Mouse (Mus musculus): ENCODE results near the gene Myh9. TPM values are rescaled to one million over a fixed set of nuclear protein-coding genes. Genes with fewer than 3 reads are reported as not detected.
A peak's percentile ranks its signal among the peaks of the same experiment; 100 is the strongest.

The Myh9 gene
- polyA plus RNA-seq, 1 experiment from 2014 or later: 55.4 TPM

DNA sequence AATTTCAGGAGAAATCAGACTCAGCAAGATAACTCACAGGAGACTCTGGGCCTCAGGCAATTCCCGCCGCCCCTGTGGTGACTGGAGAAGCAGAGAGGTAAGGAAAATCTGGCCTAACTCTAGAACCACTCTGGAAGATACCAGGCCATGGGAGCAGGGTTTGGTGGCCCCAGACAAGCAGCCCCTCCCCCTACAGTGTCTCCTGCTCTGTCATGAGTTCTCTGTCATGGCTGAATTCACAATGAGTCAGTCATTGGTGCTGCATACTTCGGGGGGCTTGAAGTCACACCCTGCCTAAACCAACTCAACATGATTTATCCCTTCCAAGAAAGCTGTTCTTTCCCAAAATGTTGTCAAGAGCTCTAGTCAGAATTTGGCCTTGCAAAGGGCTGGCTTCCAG, 18.3 kb downstream of the Myh9 start:
- Histone ChIP-seq H3K9me3 (ENCODE audit: low read length) (no peaks in the 10 kb centered on the region), H3K4me2 (replicated peaks; ENCODE audit: low read depth, low read length) (no peak overlapping the region), H3K27ac (ENCODE audit: low read length) (peak overlapping the region; percentile 73), H3K36me3 (ENCODE audit: insufficient read depth, low read length) (no peaks in the 10 kb centered on the region), H3K4me1 (ENCODE audit: insufficient read depth, low read length) (peaks cover 89% of the 10 kb centered on the region), H3K4me3 (ENCODE audit: low read length) (no peak overlapping the region), H3K9ac (replicated peaks; ENCODE audit: low read length) (peak overlapping the region; percentile 33), H3K27me3 (ENCODE audit: insufficient read depth, low read length) (no peaks in the 10 kb centered on the region)
- no peak for ATAC-seq (ENCODE audit: low FRiP score, low TSS enrichment)
- 34% methylated on average over 3 of the region's 3 CpGs for WGBS

DNA sequence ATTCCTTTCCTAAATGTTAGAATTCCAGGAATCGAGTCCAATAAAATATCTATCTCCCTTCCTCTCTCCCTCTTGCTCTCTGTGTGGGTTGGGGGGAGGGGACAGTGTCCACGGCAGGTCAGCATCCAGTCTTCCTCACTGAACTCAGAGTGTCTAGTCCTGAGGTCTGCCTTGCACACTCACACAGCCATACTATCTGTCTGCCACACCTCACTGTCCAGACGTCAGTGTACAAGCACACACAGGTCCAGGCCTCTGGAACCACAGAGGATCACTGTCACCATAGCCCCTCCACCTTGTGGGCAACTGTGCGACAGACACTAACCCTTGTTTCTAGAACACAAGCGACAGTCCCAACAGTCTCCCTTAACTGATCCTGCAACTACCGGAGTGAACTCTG, 18.8 kb downstream of the Myh9 start:
- WGBS: 51% methylated on average over 6 of the region's 6 CpGs
- Histone ChIP-seq H3K4me3 (ENCODE audit: low read length) (no peak overlapping the region), H3K4me2 (replicated peaks; ENCODE audit: low read depth, low read length) (no peak overlapping the region), H3K9me3 (ENCODE audit: low read length) (no peaks in the 10 kb centered on the region), H3K4me1 (ENCODE audit: insufficient read depth, low read length) (peaks cover 91% of the 10 kb centered on the region), H3K27me3 (ENCODE audit: insufficient read depth, low read length) (no peaks in the 10 kb centered on the region), H3K36me3 (ENCODE audit: insufficient read depth, low read length) (no peaks in the 10 kb centered on the region), H3K9ac (replicated peaks; ENCODE audit: low read length) (peak overlapping the region; percentile 33), H3K27ac (ENCODE audit: low read length) (peak overlapping the region; percentile 73)
- ATAC-seq (ENCODE audit: low FRiP score, low TSS enrichment): no peak

DNA sequence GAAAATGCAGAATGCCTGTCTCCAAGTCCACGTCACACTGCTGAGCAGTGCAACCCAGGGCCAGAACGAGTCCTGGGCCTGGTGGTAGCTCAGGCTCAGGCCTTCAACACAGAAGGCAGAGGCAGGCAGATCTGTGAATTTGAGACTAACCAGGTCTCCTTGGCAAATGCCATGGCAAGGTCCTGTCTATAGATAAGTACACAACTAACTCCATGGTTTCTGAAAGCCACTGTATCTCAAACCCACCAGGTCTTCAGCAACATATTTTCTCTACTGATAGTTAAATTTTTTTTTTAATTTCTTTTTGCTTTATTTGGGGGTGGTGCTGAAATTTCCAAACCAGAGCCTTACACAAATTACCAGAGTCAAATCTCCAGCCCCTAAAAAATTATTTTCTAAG, 19.3 kb downstream of the Myh9 start:
- H3K4me1 ChIP-seq (ENCODE audit: insufficient read depth, low read length): peaks cover 91% of the 10 kb centered on the region

DNA sequence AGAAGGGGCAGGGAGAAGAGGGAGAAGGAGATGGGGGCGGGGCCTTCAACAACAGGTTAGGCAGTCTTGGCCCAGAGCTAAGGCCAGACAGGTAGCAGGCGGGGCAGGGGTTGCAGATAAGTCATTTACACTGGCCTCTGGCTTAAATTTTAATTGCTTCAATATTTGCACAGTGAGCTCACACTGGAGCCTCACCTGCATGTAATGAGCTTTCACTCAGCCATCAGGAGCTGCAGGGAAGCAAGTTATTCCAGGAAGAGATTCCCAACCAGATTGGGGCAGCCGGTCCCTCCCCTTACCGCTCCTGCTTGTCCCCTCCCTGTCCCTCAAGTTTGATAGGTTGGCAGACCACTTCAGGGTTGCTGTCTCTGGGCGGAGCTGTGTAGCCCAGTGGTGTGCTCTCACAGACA, 19.9 kb downstream of the Myh9 start:
- Histone ChIP-seq H3K27me3 (ENCODE audit: insufficient read depth, low read length) (no peaks in the 10 kb centered on the region), H3K27ac (ENCODE audit: low read length) (peak overlapping the region; percentile 86), H3K9ac (replicated peaks; ENCODE audit: low read length) (peak overlapping the region; percentile 36; the same call in 1 of the 2 replicates), H3K4me2 (replicated peaks; ENCODE audit: low read depth, low read length) (no peak overlapping the region), H3K36me3 (ENCODE audit: insufficient read depth, low read length) (no peaks in the 10 kb centered on the region), H3K4me3 (ENCODE audit: low read length) (no peak overlapping the region), H3K4me1 (ENCODE audit: insufficient read depth, low read length) (peaks cover 91% of the 10 kb centered on the region), H3K9me3 (ENCODE audit: low read length) (no peaks in the 10 kb centered on the region)
- WGBS: 48% methylated on average over 5 of the region's 5 CpGs
- ATAC-seq (ENCODE audit: low FRiP score, low TSS enrichment): peak; percentile 44; the same call in 1 of the 2 replicates

More for the DNA sequence above, 19.3 kb downstream of the Myh9 start:
- no peak for ATAC-seq (ENCODE audit: low FRiP score, low TSS enrichment)
- Histone ChIP-seq H3K4me2 (replicated peaks; ENCODE audit: low read depth, low read length) (no peak overlapping the region), H3K4me3 (ENCODE audit: low read length) (no peak overlapping the region), H3K27me3 (ENCODE audit: insufficient read depth, low read length) (no peaks in the 10 kb centered on the region), H3K36me3 (ENCODE audit: insufficient read depth, low read length) (no peaks in the 10 kb centered on the region), H3K9ac (replicated peaks; ENCODE audit: low read length) (peak overlapping the region; percentile 36), H3K9me3 (ENCODE audit: low read length) (no peaks in the 10 kb centered on the region), H3K27ac (ENCODE audit: low read length) (peak overlapping the region; percentile 86)
- whole genome bisulfite sequencing: 67% methylated on average over 2 of the region's 2 CpGs

DNA sequence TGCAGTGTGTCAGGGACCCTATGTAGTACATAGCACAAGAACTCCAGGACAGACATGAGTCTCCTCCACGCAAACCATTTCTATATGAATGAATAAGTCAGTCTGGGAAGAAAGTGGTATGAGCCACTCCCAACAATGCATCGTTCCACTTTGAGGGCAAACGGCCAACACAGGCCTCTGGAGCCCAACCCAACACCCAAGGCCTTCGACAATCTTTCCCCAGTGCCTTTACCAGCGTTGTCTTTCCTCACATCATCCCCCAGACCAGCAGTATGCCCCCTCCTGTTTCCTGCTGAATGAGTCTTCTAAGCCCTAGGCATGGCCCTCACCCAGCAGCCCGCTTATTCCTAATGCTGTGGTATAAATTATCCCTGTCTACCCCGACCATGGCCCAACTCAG, 20.6 kb downstream of the Myh9 start:
- WGBS: 36% methylated on average over 7 of the region's 7 CpGs
- Histone ChIP-seq H3K4me3 (ENCODE audit: low read length) (no peak overlapping the region), H3K4me2 (replicated peaks; ENCODE audit: low read depth, low read length) (no peak overlapping the region), H3K27ac (ENCODE audit: low read length) (peak overlapping the region; percentile 86), H3K36me3 (ENCODE audit: insufficient read depth, low read length) (no peaks in the 10 kb centered on the region), H3K4me1 (ENCODE audit: insufficient read depth, low read length) (peaks cover 93% of the 10 kb centered on the region), H3K27me3 (ENCODE audit: insufficient read depth, low read length) (no peaks in the 10 kb centered on the region), H3K9me3 (ENCODE audit: low read length) (no peaks in the 10 kb centered on the region), H3K9ac (replicated peaks; ENCODE audit: low read length) (0 out of 2 replicates have a peak overlapping the region, but pooled peaks have one; percentile 33)
- no peak for ATAC-seq (ENCODE audit: low FRiP score, low TSS enrichment)

DNA sequence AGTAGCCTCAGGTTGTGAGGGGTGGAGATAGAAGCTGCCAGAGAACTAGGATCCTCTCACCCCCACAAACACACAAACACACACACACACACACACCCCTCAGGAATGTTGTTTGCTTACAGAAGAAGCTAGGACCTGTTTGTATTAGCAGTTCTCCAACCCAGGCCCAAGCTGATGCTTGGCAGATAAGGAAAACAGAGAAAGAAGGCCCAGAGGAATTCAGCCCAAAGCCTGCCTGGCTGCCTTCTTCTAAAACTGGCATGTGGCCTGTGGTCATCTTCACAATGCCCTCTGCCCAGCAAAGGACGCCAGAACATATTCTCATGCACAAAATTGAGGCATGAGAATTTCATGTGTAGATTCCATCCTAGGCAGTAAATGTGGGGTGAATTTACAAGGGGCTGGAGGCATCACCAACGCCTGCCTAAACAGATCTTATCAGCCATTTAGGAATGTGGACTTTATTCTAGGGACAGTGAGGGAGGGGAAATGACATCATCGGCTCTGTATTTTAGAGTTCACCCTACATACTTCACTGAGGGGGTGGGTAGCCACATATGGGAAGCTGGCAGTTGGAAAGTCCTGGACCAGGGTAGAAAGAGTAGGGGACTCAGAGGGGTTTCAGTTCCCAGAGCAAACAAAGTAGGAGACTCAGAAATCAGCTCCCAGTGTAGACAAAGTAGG, 21.4 kb downstream of the Myh9 start:
- no peaks in the 10 kb centered on the region for H3K36me3 ChIP-seq (ENCODE audit: insufficient read depth, low read length)
- H3K27ac ChIP-seq (ENCODE audit: low read length): peak overlapping the region; percentile 86
- no peaks in the 10 kb centered on the region for H3K9me3 ChIP-seq (ENCODE audit: low read length)
- no peaks in the 10 kb centered on the region for H3K27me3 ChIP-seq (ENCODE audit: insufficient read depth, low read length)
- ATAC-seq (ENCODE audit: low FRiP score, low TSS enrichment): no peak
- 32% methylated on average over 3 of the region's 3 CpGs for WGBS
- H3K4me2 ChIP-seq (replicated peaks; ENCODE audit: low read depth, low read length): 0 out of 2 replicates have a peak overlapping the region, but pooled peaks have one; percentile 17
- H3K9ac ChIP-seq (replicated peaks; ENCODE audit: low read length): 0 out of 2 replicates have a peak overlapping the region, but pooled peaks have one; percentile 10
- no peak overlapping the region for H3K4me3 ChIP-seq (ENCODE audit: low read length)
- peaks cover 94% of the 10 kb centered on the region for H3K4me1 ChIP-seq (ENCODE audit: insufficient read depth, low read length)

DNA sequence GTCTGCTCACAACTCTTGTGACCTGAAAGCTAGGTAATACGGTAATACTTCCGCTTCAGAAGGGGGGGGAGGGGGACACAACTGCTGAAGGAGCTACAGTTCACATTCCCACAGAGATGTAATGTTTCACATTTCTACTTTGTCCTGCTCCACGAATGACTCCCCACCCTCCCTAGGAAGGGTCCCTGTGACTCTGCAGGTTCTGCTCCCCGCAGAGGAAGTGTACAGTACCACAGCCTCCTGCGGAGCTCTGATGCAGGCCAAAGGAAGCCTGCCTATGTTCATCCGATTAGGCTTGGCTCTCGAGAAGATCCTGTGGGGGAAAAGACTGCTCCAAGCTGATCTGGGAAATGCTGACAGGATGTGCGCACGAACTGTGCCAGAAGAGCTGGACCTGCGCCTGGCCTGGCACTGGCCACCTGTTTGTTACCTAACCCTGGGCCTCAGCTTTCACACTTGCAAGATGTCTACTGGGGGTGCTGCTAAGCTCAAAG, 22.0 kb downstream of the Myh9 start:
- Histone ChIP-seq H3K27ac (ENCODE audit: low read length) (peak overlapping the region; percentile 86), H3K4me1 (ENCODE audit: insufficient read depth, low read length) (peaks cover 96% of the 10 kb centered on the region)
- 67% methylated on average over 10 of the region's 10 CpGs for WGBS

DNA sequence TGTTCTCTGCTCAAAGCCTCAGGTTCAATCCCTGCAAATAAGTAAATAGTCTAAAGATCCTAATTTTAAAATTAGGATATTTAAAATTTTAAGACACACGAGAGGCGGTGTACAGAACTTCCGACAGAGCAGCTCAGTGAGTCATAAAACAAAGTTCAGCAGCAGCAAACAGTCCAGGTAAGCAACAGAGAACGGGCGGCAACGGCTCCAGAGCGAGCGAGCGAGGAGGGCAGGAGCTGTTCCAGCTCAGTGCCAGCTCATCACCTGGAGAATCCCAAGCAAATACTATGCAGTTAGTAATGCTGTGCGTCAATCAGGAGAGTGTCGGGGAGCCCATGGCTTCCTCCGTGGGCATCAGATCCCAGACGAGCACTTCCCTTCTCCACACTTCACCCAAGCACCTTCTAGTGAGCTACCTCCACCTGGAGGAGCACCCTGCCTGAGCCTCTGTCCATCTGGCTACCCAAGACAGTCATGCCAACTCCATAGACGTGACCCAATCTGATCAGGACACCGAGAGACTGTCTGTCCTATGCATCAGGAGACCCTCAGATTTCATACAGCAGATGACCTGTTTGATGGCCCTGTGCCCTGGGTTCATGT, 23.3 kb downstream of the Myh9 start:
- H3K9me3 ChIP-seq (ENCODE audit: low read length): no peaks in the 10 kb centered on the region
- WGBS: 65% methylated on average over 15 of the region's 15 CpGs
- peaks cover 98% of the 10 kb centered on the region for H3K4me1 ChIP-seq (ENCODE audit: insufficient read depth, low read length)
- H3K27ac ChIP-seq (ENCODE audit: low read length): 0 out of 2 replicates have a peak overlapping the region, but pooled peaks have one; percentile 16
- H3K4me3 ChIP-seq (ENCODE audit: low read length): no peak overlapping the region
- H3K9ac ChIP-seq (replicated peaks; ENCODE audit: low read length): no peak overlapping the region
- ATAC-seq (ENCODE audit: low FRiP score, low TSS enrichment): no peak
- H3K4me2 ChIP-seq (replicated peaks; ENCODE audit: low read depth, low read length): no peak overlapping the region
- H3K36me3 ChIP-seq (ENCODE audit: insufficient read depth, low read length): no peaks in the 10 kb centered on the region
- no peaks in the 10 kb centered on the region for H3K27me3 ChIP-seq (ENCODE audit: insufficient read depth, low read length)

More for the DNA sequence above, 22.0 kb downstream of the Myh9 start:
- Histone ChIP-seq H3K9me3 (ENCODE audit: low read length) (no peaks in the 10 kb centered on the region), H3K4me2 (replicated peaks; ENCODE audit: low read depth, low read length) (no peak overlapping the region), H3K4me3 (ENCODE audit: low read length) (no peak overlapping the region), H3K9ac (replicated peaks; ENCODE audit: low read length) (0 out of 2 replicates have a peak overlapping the region, but pooled peaks have one; percentile 23), H3K27me3 (ENCODE audit: insufficient read depth, low read length) (no peaks in the 10 kb centered on the region), H3K36me3 (ENCODE audit: insufficient read depth, low read length) (no peaks in the 10 kb centered on the region)
- ATAC-seq (ENCODE audit: low FRiP score, low TSS enrichment): no peak

DNA sequence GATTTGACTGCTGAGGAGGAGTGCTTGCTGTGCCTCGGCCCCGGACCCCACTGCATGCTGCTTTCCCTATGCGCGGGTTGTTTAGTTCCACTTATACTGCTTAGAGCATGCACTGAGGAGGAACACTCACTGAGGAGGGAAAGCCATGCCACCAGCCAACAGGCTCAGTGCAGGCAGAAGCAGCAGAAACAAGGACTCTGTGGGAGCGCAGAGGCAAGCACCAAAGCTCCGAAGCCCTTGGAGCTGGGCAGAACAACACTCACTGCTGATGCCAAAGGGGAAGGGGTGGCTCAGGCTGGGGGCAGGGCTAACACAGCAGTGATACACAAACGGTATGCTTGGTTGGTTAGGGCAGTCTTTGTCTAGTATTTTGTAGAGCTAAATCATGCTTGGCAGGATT, 24.6 kb downstream of the Myh9 start:
- Histone ChIP-seq H3K4me3 (ENCODE audit: low read length) (no peak overlapping the region), H3K4me1 (ENCODE audit: insufficient read depth, low read length) (peaks cover 88% of the 10 kb centered on the region), H3K27me3 (ENCODE audit: insufficient read depth, low read length) (no peaks in the 10 kb centered on the region), H3K9me3 (ENCODE audit: low read length) (no peaks in the 10 kb centered on the region), H3K27ac (ENCODE audit: low read length) (peak overlapping the region; percentile 56; the same call in 1 of the 2 replicates), H3K9ac (replicated peaks; ENCODE audit: low read length) (peak overlapping the region; percentile 33), H3K36me3 (ENCODE audit: insufficient read depth, low read length) (peaks cover 6% of the 10 kb centered on the region), H3K4me2 (replicated peaks; ENCODE audit: low read depth, low read length) (no peak overlapping the region)
- WGBS: 54% methylated on average over 7 of the region's 7 CpGs
- ATAC-seq (ENCODE audit: low FRiP score, low TSS enrichment): no peak

DNA sequence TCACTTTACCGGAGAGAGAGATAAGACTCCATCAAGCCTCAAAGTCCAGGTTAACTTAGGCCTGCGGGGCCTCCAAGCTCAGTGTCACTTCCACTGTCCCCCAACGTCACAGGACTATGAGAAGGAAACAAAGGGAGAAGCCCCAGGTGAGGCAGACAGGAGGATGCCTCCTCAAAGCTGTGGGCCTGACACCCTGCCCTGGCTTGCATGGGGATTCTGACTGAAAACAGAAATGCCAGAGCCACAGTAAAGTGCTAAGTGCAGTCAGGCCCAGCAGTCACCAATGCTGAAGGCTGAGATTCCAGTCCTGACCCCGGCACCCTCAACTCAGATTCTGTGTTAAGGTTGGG, 25.4 kb downstream of the Myh9 start:
- Histone ChIP-seq H3K9me3 (ENCODE audit: low read length) (no peaks in the 10 kb centered on the region), H3K4me1 (ENCODE audit: insufficient read depth, low read length) (peaks cover 79% of the 10 kb centered on the region), H3K9ac (replicated peaks; ENCODE audit: low read length) (peak overlapping the region; percentile 52), H3K27ac (ENCODE audit: low read length) (peak overlapping the region; percentile 64), H3K4me3 (ENCODE audit: low read length) (no peak overlapping the region), H3K27me3 (ENCODE audit: insufficient read depth, low read length) (no peaks in the 10 kb centered on the region), H3K36me3 (ENCODE audit: insufficient read depth, low read length) (peaks cover 13% of the 10 kb centered on the region), H3K4me2 (replicated peaks; ENCODE audit: low read depth, low read length) (no peak overlapping the region)
- no peak for ATAC-seq (ENCODE audit: low FRiP score, low TSS enrichment)
- 62% methylated on average over 4 of the region's 4 CpGs for WGBS
